Mouse (Mus musculus) liver, adult 2 months (tissue): Measurements from ENCODE around the gene Ptgir.

Source experiments
- CTCF ChIP-seq: fragments of 200-500 bp; IDR thresholded peaks from 2 replicates; pipeline ENCODE4 v1.5.1; 2011; ENCODE audit warnings: low read depth, low read length, control low read depth
- POLR2A ChIP-seq: fragments of 200-500 bp; IDR thresholded peaks from 2 replicates; pipeline ENCODE4 v1.6.1; 2011; ENCODE audit warnings: low read length, control low read depth; ENCODE audit not compliant: insufficient read depth; ENCODE audit errors: extremely low read depth

GRCm38 (mm10) chr7:16959539-16960187 lies 53.4 kb downstream of the Ptgir start, which contains the start of gene Pnmal1:
- TF ChIP-seq CTCF (no peak), POLR2A (no peak)
